Mouse (Mus musculus) ovary, adult 2 months (tissue): Measurements from ENCODE around the gene Acsl4. TPM values are rescaled to one million over a fixed set of nuclear protein-coding genes. Genes with fewer than 3 reads are reported as not detected.

Experiments used
- polyA plus RNA-seq: library from polyadenylated mRNA; depleted of rRNA; stranded (reverse); fragments of >200 nt; gene quantifications from 2 replicates; pipeline ENCODE4 v1.2.3, GENCODE M21; 2012; rRNA removed

Acsl4 gene
- 7.6 and 11.5 TPM in 2 replicates for polyA plus RNA-seq

GRCm38 (mm10) chrX:142390247-142390908, at the start of gene Acsl4:
Gene Acsl4, minus strand, starts transcription at chrX:142390535.

GRCm38 (mm10) chrX:142305869-142306581, 84.3 kb downstream of the Acsl4 start, which contains the start of gene Kcne1l:
Gene Kcne1l, minus strand, starts transcription at chrX:142306294.

Other genes starting within 250 kb of the Acsl4 start
- not detected in 2 replicates for gene Gucy2f, start 193.6 kb downstream of the Acsl4 start, polyA plus RNA-seq
- gene Nxt2, start 163.8 kb downstream of the Acsl4 start, polyA plus RNA-seq, result 0.61 and 0.68 TPM in 2 replicates
- gene Kcne1l, start 84.2 kb downstream of the Acsl4 start, polyA plus RNA-seq, result 3.5 and 4.4 TPM in 2 replicates